Comparison of ENCODE assay signal across 14 mouse cellular contexts in the genomic region with DNA sequence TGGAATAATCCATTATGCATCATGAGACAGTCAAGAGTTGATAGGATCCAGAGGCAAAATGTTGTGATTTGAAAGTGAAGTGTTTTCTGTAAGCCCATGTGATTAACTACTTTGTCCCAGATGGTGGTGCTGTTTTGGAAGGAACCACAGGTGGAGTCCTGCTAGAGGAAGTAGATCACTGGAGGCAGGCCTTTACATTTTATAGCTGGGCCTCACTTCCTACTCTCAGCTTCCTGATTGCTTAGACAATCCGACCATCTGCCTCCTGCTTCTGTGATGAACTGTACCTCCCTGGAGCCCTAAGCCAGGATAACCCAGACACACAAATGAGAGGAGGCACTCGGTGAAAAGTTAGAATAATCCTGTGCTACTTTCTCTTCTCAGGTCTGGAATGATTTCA. TPM values are rescaled to one million over a fixed set of nuclear protein-coding genes. Genes with fewer than 3 reads are reported as not detected.
DNase-seq lines count a peak whose midpoint lies in the region; ATAC-seq and TF ChIP-seq lines count a peak whose summit lies in the region.
"Had no signal": no experiment of that assay in that cellular context is flagged by ENCODE, and none has a peak within 500 bp of the region (broad histone marks: within the 10 kb centered on the region; RNA-seq: fewer than 3 reads in every experiment).

No protein-coding gene starts in this region.

- ATAC-seq in CD4-positive, CD25-positive, alpha-beta regulatory T cell, adult 4 months: no peak
- ATAC-seq in megakaryocyte-erythroid progenitor cell, adult 5-6 weeks (replicated peaks; ENCODE audit: low FRiP score, low TSS enrichment, poor library complexity, severe bottlenecking): peak; percentile 70; the same call in 1 of the 2 replicates
- ATAC-seq: lung, postnatal 0 days had no signal

- no peaks in the 10 kb centered on the region for H3K9me3 ChIP-seq in E14TG2a.4 (ENCODE audit: low read length)
- H3K9me3 ChIP-seq: embryonic facial prominence, embryonic 15.5 days had no signal

- H3K4me1 ChIP-seq in E14TG2a.4 (replicated peaks; ENCODE audit: low read depth, low read length): peaks cover 17% of the 10 kb centered on the region
- H3K4me1 ChIP-seq: embryonic facial prominence, embryonic 15.5 days had no signal

- H3K27me3 ChIP-seq in E14TG2a.4 (ENCODE audit: insufficient read depth, low read length): no peaks in the 10 kb centered on the region
- H3K27me3 ChIP-seq: embryonic facial prominence, embryonic 15.5 days had no signal

- 0 out of 2 replicates have a peak overlapping the region, but pooled peaks have one; percentile 30 for H3K4me3 ChIP-seq in E14TG2a.4 (replicated peaks; ENCODE audit: low read length)
- H3K4me3 ChIP-seq: embryonic facial prominence, embryonic 15.5 days had no signal

- TF ChIP-seq CTCF in E14TG2a.4 (conservative IDR thresholded peaks at IDR 0.05; ENCODE audit: low read length): peak; percentile 12

- DNase-seq in CD4-positive, CD25-positive, alpha-beta regulatory T cell, adult 2 months (ENCODE audit: low read depth, low spot score): peak; percentile 26
- peak; percentile 67 for DNase-seq in ZHBTc4 (ENCODE audit: low read depth, low spot score)
- no peak for DNase-seq in spleen, adult 12 weeks (ENCODE audit: low spot score)
- no peak for DNase-seq in frontal cortex, postnatal 10 days (ENCODE audit: low spot score in 2 of 2)
- DNase-seq in layer of hippocampus, postnatal 25 days (ENCODE audit: extremely low spot score in 1 of 2, low spot score in 1 of 2): no peak
- DNase-seq: adrenal gland, postnatal 10 days; cerebellum, adult 2 months; heart, postnatal 14 days; right cerebral cortex, adult 18-20 months had no signal

- no peaks in the 10 kb centered on the region for H3K36me3 ChIP-seq in E14TG2a.4 (ENCODE audit: insufficient read depth, low read length)
- H3K36me3 ChIP-seq: embryonic facial prominence, embryonic 15.5 days had no signal

RNA-seq across cellular contexts. Expression of gene Carnmt1, which starts 6.7 kb away (rescaled TPM):
- polyA plus RNA-seq in CD4-positive, CD25-positive, alpha-beta regulatory T cell, adult 4 months (2017; shearing (Covaris generic)): 1 to 10 TPM; 2.2 to 3.5 TPM
- total RNA-seq in megakaryocyte-erythroid progenitor cell, adult 5-6 weeks (2014; fragmentation: Nextera tagmentation): 39.9 and 65.9 TPM in 2 replicates
- 57.4 and 65.4 TPM in 2 replicates for total RNA-seq in megakaryocyte-erythroid progenitor cell, adult 5-6 weeks (2017)
- 10 to 100 TPM; 10.8 to 15.0 TPM for total RNA-seq in layer of hippocampus, postnatal 25 days (2021)

RNA-seq across cellular contexts. Expression of gene Nmrk1, which starts 32.2 kb away (rescaled TPM):
- 1 to 10 TPM; 7.4 to 8.1 TPM for polyA plus RNA-seq in CD4-positive, CD25-positive, alpha-beta regulatory T cell, adult 4 months (2017; shearing (Covaris generic))
- 7.0 and 9.5 TPM in 2 replicates for total RNA-seq in megakaryocyte-erythroid progenitor cell, adult 5-6 weeks (2014; fragmentation: Nextera tagmentation)
- 8.3 and 11.0 TPM in 2 replicates for total RNA-seq in megakaryocyte-erythroid progenitor cell, adult 5-6 weeks (2017)
- total RNA-seq in layer of hippocampus, postnatal 25 days (2021): 1 to 10 TPM; 6.5 to 7.2 TPM

RNA-seq across cellular contexts. Expression of gene Ostf1, which starts 32.3 kb away (rescaled TPM):
- 100 to 1,000 TPM; 100 to 103 TPM for polyA plus RNA-seq in CD4-positive, CD25-positive, alpha-beta regulatory T cell, adult 4 months (2017; shearing (Covaris generic))
- total RNA-seq in megakaryocyte-erythroid progenitor cell, adult 5-6 weeks (2014; fragmentation: Nextera tagmentation): 38.8 and 45.6 TPM in 2 replicates
- 63.0 and 78.0 TPM in 2 replicates for total RNA-seq in megakaryocyte-erythroid progenitor cell, adult 5-6 weeks (2017)
- 10 to 100 TPM; 29.2 to 30.5 TPM for total RNA-seq in layer of hippocampus, postnatal 25 days (2021)

RNA-seq across cellular contexts. Expression of gene D030056L22Rik, which starts 49.1 kb away (rescaled TPM):
- polyA plus RNA-seq in CD4-positive, CD25-positive, alpha-beta regulatory T cell, adult 4 months (2017; shearing (Covaris generic)): 1 to 10 TPM; 1.5 to 3.5 TPM
- 45.4 and 48.0 TPM in 2 replicates for total RNA-seq in megakaryocyte-erythroid progenitor cell, adult 5-6 weeks (2014; fragmentation: Nextera tagmentation)
- 32.3 and 35.8 TPM in 2 replicates for total RNA-seq in megakaryocyte-erythroid progenitor cell, adult 5-6 weeks (2017)
- total RNA-seq in layer of hippocampus, postnatal 25 days (2021): 10 to 100 TPM; 20.6 to 23.5 TPM

Comparison
In these comparisons a context has a peak if more than half of its experiments do, and no peak if none do; other contexts are left out.
1. DNase-seq: peak in CD4-positive, CD25-positive, alpha-beta regulatory T cell, adult 2 months (single experiment) and ZHBTc4 (single experiment); none in spleen, adult 12 weeks (single experiment), frontal cortex, postnatal 10 days (0 of 2) and layer of hippocampus, postnatal 25 days (0 of 2).